Mouse (Mus musculus): ENCODE measurements around the gene Casc1.
A peak's percentile ranks its signal among the peaks of the same experiment; 100 is the strongest.

Casc1 gene

GRCm38 (mm10) chr6:145210816-145211338 lies at the start of gene Casc1, which contains the start of gene Etfrf1:
Gene Casc1, minus strand, starts transcription at chr6:145211005.
Gene Etfrf1, plus strand, starts transcription at chr6:145211134.
- DNase-seq: peak; percentile 99

- no peak for DNase-seq
Measured at GRCm38 (mm10) chr6:145256701-145257073, 45.9 kb upstream of the Casc1 start.

- peak; percentile 13 for DNase-seq
Measured at GRCm38 (mm10) chr6:145255952-145256700, 45.3 kb upstream of the Casc1 start.

DNA sequence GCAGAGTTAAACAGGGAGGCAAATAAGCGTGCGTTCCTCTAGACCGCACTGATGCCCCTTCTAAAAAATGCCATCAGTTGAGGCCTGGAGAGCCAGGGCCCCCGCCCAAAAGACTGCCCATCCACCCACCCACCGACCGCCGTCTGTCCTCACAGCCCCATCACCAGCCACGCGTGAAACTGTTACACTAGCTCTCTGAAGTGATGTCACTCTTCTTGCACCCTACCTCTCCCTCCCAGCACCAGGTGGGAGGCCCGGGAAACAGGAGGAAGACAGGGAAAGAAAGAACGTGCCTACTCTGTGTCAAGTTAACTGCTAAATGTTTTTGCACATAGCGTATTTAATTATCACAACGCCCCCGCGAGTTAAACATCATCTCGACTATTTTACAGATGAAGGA lies 40.0 kb upstream of the Casc1 start:
- no peak for DNase-seq

- peak; percentile 89 for DNase-seq
Measured at GRCm38 (mm10) chr6:145250185-145250791, 39.5 kb upstream of the Casc1 start, which contains the start of gene Kras. Gene Kras, minus strand, starts transcription at chr6:145250239.

DNA sequence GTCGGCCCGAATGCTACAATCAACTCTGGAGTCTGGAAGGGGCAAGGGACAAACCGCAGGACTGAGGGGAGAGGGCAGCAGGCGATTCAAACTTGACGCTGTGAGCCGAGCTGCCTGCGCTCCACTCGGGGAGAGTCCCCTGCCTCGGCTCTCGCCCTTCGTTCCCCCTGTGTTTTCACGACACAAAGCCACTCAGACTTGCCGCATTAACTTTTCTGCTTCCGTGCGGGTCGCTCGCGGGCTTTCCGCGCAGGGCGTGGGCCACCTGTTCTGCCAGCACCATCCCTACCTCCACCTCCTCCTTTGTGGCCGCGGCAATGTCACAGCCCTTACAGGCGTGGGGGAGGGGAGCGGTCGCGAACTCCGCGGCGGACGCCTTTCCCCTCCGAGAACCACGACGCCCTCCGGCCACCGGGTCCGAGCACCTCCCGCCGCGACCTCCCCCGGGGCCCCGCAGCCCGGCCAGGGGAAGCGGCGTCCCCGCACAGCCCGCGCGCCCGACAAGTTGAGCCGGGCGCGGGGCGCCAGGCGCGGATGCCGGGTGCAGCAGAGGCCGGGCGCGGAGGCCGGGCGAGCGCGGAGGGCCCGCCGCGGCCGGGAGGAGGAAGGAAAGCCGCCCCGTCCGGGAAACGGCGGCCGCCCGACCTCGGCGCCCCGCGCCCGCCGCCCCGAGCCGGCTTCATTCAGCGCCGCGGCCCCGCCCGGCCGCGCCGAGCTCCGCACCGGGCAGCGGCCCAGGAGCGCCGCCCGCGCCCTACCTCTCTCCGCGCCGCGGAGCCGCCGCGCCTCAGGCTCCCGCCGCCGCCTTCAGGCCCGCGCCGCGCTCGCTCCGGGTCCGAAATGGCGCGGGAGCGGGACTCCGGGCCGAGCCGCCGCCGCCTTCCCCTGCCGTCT lies 38.7 kb upstream of the Casc1 start:
- DNase-seq: peak; percentile 68

GRCm38 (mm10) chr6:145247886-145248285 lies 37.1 kb upstream of the Casc1 start:
- no peak for DNase-seq

DNA sequence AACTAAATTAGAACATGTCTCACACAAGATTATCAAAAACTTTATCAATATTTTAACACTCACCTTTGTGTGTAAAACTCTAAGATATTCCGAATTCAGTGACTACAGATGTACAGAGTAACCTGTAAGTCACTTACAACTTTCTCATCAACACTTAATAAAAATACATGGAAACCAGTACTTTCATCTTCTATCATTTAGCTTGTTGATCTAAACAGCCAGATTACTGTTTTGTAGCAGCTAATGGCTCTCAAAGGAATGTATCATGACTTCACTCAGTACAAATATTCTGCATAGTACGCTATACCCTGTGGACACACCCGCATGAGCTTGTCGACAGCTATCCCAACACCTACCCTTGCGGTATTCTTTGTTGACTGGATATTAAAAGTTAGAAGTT lies 36.0 kb upstream of the Casc1 start:
- no peak for DNase-seq

DNA sequence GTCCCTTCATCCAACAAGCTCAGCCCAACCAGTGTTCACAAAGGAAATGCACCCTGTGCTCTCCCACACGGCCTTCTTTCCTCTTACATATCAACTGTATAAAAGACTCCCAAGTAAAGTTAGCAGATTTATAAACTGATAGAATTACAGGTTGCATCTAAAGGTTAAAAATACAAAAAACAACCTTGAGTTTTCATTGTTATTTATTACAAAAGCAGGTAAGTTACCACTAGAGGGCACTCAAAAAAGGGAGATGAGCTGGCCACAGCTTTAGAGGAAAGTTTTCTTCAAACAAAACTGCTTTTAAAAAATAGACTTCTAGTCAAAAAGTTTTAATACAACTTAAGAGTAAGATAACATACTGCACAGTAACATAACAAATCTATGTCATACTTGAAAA lies 31.7 kb upstream of the Casc1 start:
- DNase-seq: no peak

- DNase-seq: no peak
Measured at GRCm38 (mm10) chr6:145240285-145240684, 29.5 kb upstream of the Casc1 start.

DNA sequence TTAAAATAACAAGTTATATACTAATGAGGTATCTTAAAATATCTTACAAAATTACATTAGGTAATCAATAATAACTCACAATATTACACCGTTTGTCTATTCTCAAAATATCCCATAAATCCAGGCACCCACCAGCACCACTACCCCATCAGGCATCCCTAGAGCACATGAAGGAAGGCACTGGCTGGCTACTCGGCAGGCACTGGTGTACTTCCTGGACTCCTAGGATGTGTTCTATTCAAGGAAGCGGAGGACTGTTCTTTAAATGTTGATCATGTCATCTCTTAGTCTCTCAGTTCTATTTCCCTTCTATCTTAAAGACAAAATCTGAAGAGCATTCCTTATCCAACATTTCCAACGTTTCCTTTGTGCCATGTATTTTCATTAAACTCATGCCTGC lies 26.3 kb upstream of the Casc1 start:
- DNase-seq: no peak

GRCm38 (mm10) chr6:145235367-145235766 lies 24.6 kb upstream of the Casc1 start:
- DNase-seq: no peak

- no peak for DNase-seq
Measured at GRCm38 (mm10) chr6:145234391-145234790, 23.6 kb upstream of the Casc1 start.

DNA sequence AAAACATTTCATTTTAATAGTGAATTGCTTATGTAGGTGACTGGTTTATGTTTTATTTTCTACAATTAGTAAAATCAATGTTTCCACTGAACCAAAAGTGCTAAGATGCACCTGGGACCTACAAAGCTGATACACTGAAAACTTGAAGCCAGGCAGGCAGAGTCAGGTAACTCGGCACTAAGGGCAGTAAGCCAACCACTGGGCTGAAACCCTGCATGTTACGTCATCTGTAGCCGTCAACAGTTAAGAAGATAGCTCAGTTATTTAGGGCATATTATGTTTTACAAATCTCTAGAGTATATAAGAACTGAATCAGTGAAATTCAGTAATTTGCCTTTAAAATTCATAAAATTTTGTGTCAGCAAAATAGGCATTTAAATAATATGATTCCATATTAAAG lies 15.5 kb upstream of the Casc1 start:
- no peak for DNase-seq

DNA sequence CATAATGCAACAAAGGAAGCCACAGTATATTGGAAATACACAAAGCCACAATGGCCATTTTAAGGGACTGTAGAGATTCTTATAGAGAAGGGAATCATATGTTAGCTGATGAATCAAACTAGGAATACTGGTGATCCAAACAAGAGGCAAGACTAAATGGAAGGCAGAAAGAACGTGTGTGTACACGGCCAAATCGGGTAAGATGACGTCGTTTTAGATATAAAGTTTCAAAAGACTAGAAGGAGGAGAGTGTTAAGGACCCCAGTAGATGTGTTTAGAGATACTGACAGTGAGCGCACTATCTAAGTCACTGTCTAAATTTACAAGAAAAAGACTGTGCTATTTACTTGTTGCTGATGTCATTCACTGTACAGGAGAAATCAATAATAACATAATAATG lies 13.4 kb upstream of the Casc1 start:
- no peak for DNase-seq

GRCm38 (mm10) chr6:145215826-145216225 lies 5.0 kb upstream of the Casc1 start:
- DNase-seq: no peak

- no peak for DNase-seq
Measured at GRCm38 (mm10) chr6:145213916-145214315, 3.1 kb upstream of the Casc1 start.

GRCm38 (mm10) chr6:145211376-145212305 lies 836 bp upstream of the Casc1 start:
- DNase-seq: no peak

GRCm38 (mm10) chr6:145210056-145210680 lies 637 bp downstream of the Casc1 start:
- DNase-seq: no peak

DNA sequence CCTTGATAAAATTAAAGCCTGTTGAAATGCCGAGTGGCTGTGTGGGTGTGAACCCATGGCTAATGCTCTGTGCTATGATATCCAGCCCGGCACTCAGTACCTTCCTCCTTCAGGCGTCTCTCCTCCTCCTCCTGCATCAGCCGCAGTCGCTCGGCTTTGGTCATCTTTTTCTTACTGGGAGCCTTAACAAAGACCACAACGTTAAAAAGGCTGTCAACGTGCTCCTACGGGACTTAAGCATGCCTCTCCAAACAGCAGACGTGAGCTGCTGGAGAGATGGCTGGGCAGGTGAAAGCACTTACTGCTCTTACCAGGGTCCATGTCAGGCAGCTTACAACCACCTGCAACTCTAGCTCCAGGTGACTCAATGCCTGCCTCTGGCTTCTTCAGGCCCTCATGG lies 5.7 kb downstream of the Casc1 start:
- no peak for DNase-seq

GRCm38 (mm10) chr6:145204440-145204839 lies 6.4 kb downstream of the Casc1 start:
- DNase-seq: no peak

All from kidney, adult 18-20 months (tissue).